Mouse (Mus musculus): Measurements from ENCODE around the gene Rc3h1. TPM values are rescaled to one million over a fixed set of nuclear protein-coding genes. Genes with fewer than 3 reads are reported as not detected.

The Rc3h1 gene
- polyA plus RNA-seq, 1 experiment: 13.5 TPM

- Histone ChIP-seq H3K27me3 (replicated peaks; ENCODE audit: control insufficient read depth, insufficient read depth, low read length) (no peaks in the 10 kb centered on the region), H3K27ac (ENCODE audit: insufficient read depth, low read depth, low read length) (no peak overlapping the region), H3K36me3 (ENCODE audit: control insufficient read depth, insufficient read depth, low read length) (no peaks in the 10 kb centered on the region), H3K4me3 (ENCODE audit: insufficient read depth, low read depth, low read length) (no peak overlapping the region), H3K4me1 (ENCODE audit: control insufficient read depth, insufficient read depth, low read length) (no peaks in the 10 kb centered on the region; the same call in 1 of the 2 replicates)
- 72% methylated on average over 4 of the region's 4 CpGs for WGBS
- no peak for TF ChIP-seq POLR2A (IDR thresholded peaks at IDR 0.05; ENCODE audit: low read depth, low read length)
- TF ChIP-seq CTCF (conservative IDR thresholded peaks at IDR 0.05; ENCODE audit: insufficient read depth, insufficient read length, low read depth, low read length): no peak
- DNase-seq: no peak
Measured at GRCm38 (mm10) chr1:161004942-161005341, 98.7 kb downstream of the Rc3h1 start.

GRCm38 (mm10) chr1:161005526-161005925, 99.3 kb downstream of the Rc3h1 start:
- no peak for TF ChIP-seq POLR2A (IDR thresholded peaks at IDR 0.05; ENCODE audit: low read depth, low read length)
- TF ChIP-seq CTCF (conservative IDR thresholded peaks at IDR 0.05; ENCODE audit: insufficient read depth, insufficient read length, low read depth, low read length): no peak
- H3K4me1 ChIP-seq (ENCODE audit: control insufficient read depth, insufficient read depth, low read length): no peaks in the 10 kb centered on the region; the same call in 1 of the 2 replicates
- no peak overlapping the region for H3K4me3 ChIP-seq (ENCODE audit: insufficient read depth, low read depth, low read length)
- DNase-seq: no peak
- no peaks in the 10 kb centered on the region for H3K36me3 ChIP-seq (ENCODE audit: control insufficient read depth, insufficient read depth, low read length)
- no peaks in the 10 kb centered on the region for H3K27me3 ChIP-seq (replicated peaks; ENCODE audit: control insufficient read depth, insufficient read depth, low read length)
- H3K27ac ChIP-seq (ENCODE audit: insufficient read depth, low read depth, low read length): no peak overlapping the region
- WGBS: 59% methylated on average over 3 of the region's 3 CpGs

GRCm38 (mm10) chr1:161006471-161006870, 100.3 kb downstream of the Rc3h1 start:
- H3K27ac ChIP-seq (ENCODE audit: insufficient read depth, low read depth, low read length): no peak overlapping the region
- H3K4me3 ChIP-seq (ENCODE audit: insufficient read depth, low read depth, low read length): no peak overlapping the region
- WGBS: 76% methylated on average over 5 of the region's 5 CpGs
- TF ChIP-seq POLR2A (IDR thresholded peaks at IDR 0.05; ENCODE audit: low read depth, low read length): no peak
- no peak for TF ChIP-seq CTCF (conservative IDR thresholded peaks at IDR 0.05; ENCODE audit: insufficient read depth, insufficient read length, low read depth, low read length)
- DNase-seq: no peak
- no peaks in the 10 kb centered on the region; the same call in 1 of the 2 replicates for H3K4me1 ChIP-seq (ENCODE audit: control insufficient read depth, insufficient read depth, low read length)
- no peaks in the 10 kb centered on the region; the same call in 1 of the 2 replicates for H3K36me3 ChIP-seq (ENCODE audit: control insufficient read depth, insufficient read depth, low read length)
- no peaks in the 10 kb centered on the region for H3K27me3 ChIP-seq (replicated peaks; ENCODE audit: control insufficient read depth, insufficient read depth, low read length)

- H3K27me3 ChIP-seq (replicated peaks; ENCODE audit: control insufficient read depth, insufficient read depth, low read length): no peaks in the 10 kb centered on the region
- H3K27ac ChIP-seq (ENCODE audit: insufficient read depth, low read depth, low read length): no peak overlapping the region
- no peak for TF ChIP-seq CTCF (conservative IDR thresholded peaks at IDR 0.05; ENCODE audit: insufficient read depth, insufficient read length, low read depth, low read length)
- no peak for TF ChIP-seq POLR2A (IDR thresholded peaks at IDR 0.05; ENCODE audit: low read depth, low read length)
- no peak overlapping the region for H3K4me3 ChIP-seq (ENCODE audit: insufficient read depth, low read depth, low read length)
- WGBS: 97% methylated on average over 2 of the region's 2 CpGs
- DNase-seq: no peak
- H3K4me1 ChIP-seq (ENCODE audit: control insufficient read depth, insufficient read depth, low read length): no peaks in the 10 kb centered on the region; the same call in 1 of the 2 replicates
- H3K36me3 ChIP-seq (ENCODE audit: control insufficient read depth, insufficient read depth, low read length): no peaks in the 10 kb centered on the region; the same call in 1 of the 2 replicates
Measured at GRCm38 (mm10) chr1:161008038-161008437, 101.8 kb downstream of the Rc3h1 start.

GRCm38 (mm10) chr1:161010436-161010835, 104.2 kb downstream of the Rc3h1 start:
- no peak for TF ChIP-seq CTCF (conservative IDR thresholded peaks at IDR 0.05; ENCODE audit: insufficient read depth, insufficient read length, low read depth, low read length)
- TF ChIP-seq POLR2A (IDR thresholded peaks at IDR 0.05; ENCODE audit: low read depth, low read length): no peak
- Histone ChIP-seq H3K27ac (ENCODE audit: insufficient read depth, low read depth, low read length) (no peak overlapping the region), H3K36me3 (ENCODE audit: control insufficient read depth, insufficient read depth, low read length) (no peaks in the 10 kb centered on the region; the same call in 1 of the 2 replicates), H3K4me1 (ENCODE audit: control insufficient read depth, insufficient read depth, low read length) (no peaks in the 10 kb centered on the region), H3K4me3 (ENCODE audit: insufficient read depth, low read depth, low read length) (no peak overlapping the region), H3K27me3 (replicated peaks; ENCODE audit: control insufficient read depth, insufficient read depth, low read length) (no peaks in the 10 kb centered on the region)
- no peak for DNase-seq
- 73% methylated on average over 4 of the region's 4 CpGs for WGBS

- no peak for DNase-seq
- H3K27me3 ChIP-seq (replicated peaks; ENCODE audit: control insufficient read depth, insufficient read depth, low read length): no peaks in the 10 kb centered on the region
- WGBS: 87% methylated on average over 2 of the region's 2 CpGs
- H3K27ac ChIP-seq (ENCODE audit: insufficient read depth, low read depth, low read length): no peak overlapping the region
- no peak for TF ChIP-seq POLR2A (IDR thresholded peaks at IDR 0.05; ENCODE audit: low read depth, low read length)
- no peak for TF ChIP-seq CTCF (conservative IDR thresholded peaks at IDR 0.05; ENCODE audit: insufficient read depth, insufficient read length, low read depth, low read length)
- H3K4me3 ChIP-seq (ENCODE audit: insufficient read depth, low read depth, low read length): no peak overlapping the region
- peaks cover 3% of the 10 kb centered on the region for H3K36me3 ChIP-seq (ENCODE audit: control insufficient read depth, insufficient read depth, low read length)
- no peaks in the 10 kb centered on the region for H3K4me1 ChIP-seq (ENCODE audit: control insufficient read depth, insufficient read depth, low read length)
Measured at GRCm38 (mm10) chr1:161016378-161016777, 110.2 kb downstream of the Rc3h1 start.

- WGBS: 97% methylated on average over 14 of the region's 14 CpGs
- no peak overlapping the region for H3K27ac ChIP-seq (ENCODE audit: insufficient read depth, low read depth, low read length)
- no peak overlapping the region for H3K4me3 ChIP-seq (ENCODE audit: insufficient read depth, low read depth, low read length)
- H3K4me1 ChIP-seq (ENCODE audit: control insufficient read depth, insufficient read depth, low read length): no peaks in the 10 kb centered on the region
- TF ChIP-seq CTCF (conservative IDR thresholded peaks at IDR 0.05; ENCODE audit: insufficient read depth, insufficient read length, low read depth, low read length) (no peak), POLR2A (IDR thresholded peaks at IDR 0.05; ENCODE audit: low read depth, low read length) (no peak)
- no peak for DNase-seq
- H3K36me3 ChIP-seq (ENCODE audit: control insufficient read depth, insufficient read depth, low read length): peaks cover 3% of the 10 kb centered on the region
- no peaks in the 10 kb centered on the region for H3K27me3 ChIP-seq (replicated peaks; ENCODE audit: control insufficient read depth, insufficient read depth, low read length)
Measured at GRCm38 (mm10) chr1:161020051-161020450, 113.8 kb downstream of the Rc3h1 start.

Other genes starting within 250 kb of the Rc3h1 start
- 8.8 and 12.9 TPM in 2 replicates for gene Rabgap1l, start 113.2 kb upstream of the Rc3h1 start, polyA plus RNA-seq (2012; rRNA removed)
- 2.3 and 3.3 TPM in 2 replicates for gene Serpinc1, start 72.2 kb downstream of the Rc3h1 start, polyA plus RNA-seq (2012; rRNA removed)
- gene Zbtb37, start 128.4 kb downstream of the Rc3h1 start, polyA plus RNA-seq (2012; rRNA removed): 1.7 and 1.8 TPM in 2 replicates
- 17.9 and 19.1 TPM in 2 replicates for gene Dars2, start 164.2 kb downstream of the Rc3h1 start, polyA plus RNA-seq (2012; rRNA removed)
- 1.2 and 1.6 TPM in 2 replicates for gene Cenpl, start 164.3 kb downstream of the Rc3h1 start, polyA plus RNA-seq (2012; rRNA removed)
- gene Klhl20, start 225.1 kb downstream of the Rc3h1 start, polyA plus RNA-seq (2012; rRNA removed): 7.2 and 7.9 TPM in 2 replicates
- gene Ankrd45, start 236.3 kb downstream of the Rc3h1 start, polyA plus RNA-seq (2012; rRNA removed): 1.2 and 1.5 TPM in 2 replicates

Data from kidney, adult 2 months (tissue).